Mouse (Mus musculus) brain, embryonic 14.5 days (tissue): ENCODE data around the gene Defb36. TPM values are rescaled to one million over a fixed set of nuclear protein-coding genes. Genes with fewer than 3 reads are reported as not detected.

Experiments
- DNase-seq: peaks from one replicate; pipeline ENCODE4 v3.0.0-alpha.2; 2011; ENCODE audit warnings: low read depth
- CTCF ChIP-seq: fragments of 200-500 bp; IDR thresholded peaks from 2 replicates; pipeline ENCODE4 v1.5.1; 2012; ENCODE audit warnings: inconsistent platforms, mild to moderate bottlenecking, moderate library complexity, borderline replicate concordance; ENCODE audit not compliant: insufficient read depth, insufficient read length; ENCODE audit errors: extremely low read depth
- POLR2A ChIP-seq: fragments of 200-500 bp; IDR thresholded peaks from 2 replicates; pipeline ENCODE4 v1.6.1; 2012; ENCODE audit warnings: mild to moderate bottlenecking, inconsistent platforms, borderline replicate concordance; ENCODE audit not compliant: poor library complexity, insufficient read depth, insufficient read length, severe bottlenecking; ENCODE audit errors: extremely low read depth
- polyA plus RNA-seq: library from polyadenylated mRNA; depleted of rRNA; stranded (reverse); fragments of >200 nt; gene quantifications from 2 replicates; pipeline ENCODE4 v1.2.3, GENCODE M21; 2012

Gene Defb36
- polyA plus RNA-seq, 1 experiment = not detected

GRCm38 (mm10) chr2:152626774-152627591 is 22.9 kb downstream of the Defb36 start, which contains the start of gene Rem1:
Gene Rem1, plus strand, starts transcription at chr2:152626951.
- DNase-seq = no peak
- TF ChIP-seq CTCF (no peak), POLR2A (no peak)

GRCm38 (mm10) chr2:152628066-152628465 is 23.9 kb downstream of the Defb36 start:
- TF ChIP-seq POLR2A (no peak), CTCF (no peak)
- DNase-seq = no peak

- DNase-seq = no peak
- TF ChIP-seq POLR2A (no peak), CTCF (no peak)
Measured at GRCm38 (mm10) chr2:152629239-152629638, 25.1 kb downstream of the Defb36 start.

- TF ChIP-seq POLR2A (no peak), CTCF (no peak)
- no peak for DNase-seq
Measured at GRCm38 (mm10) chr2:152629904-152630303, 25.8 kb downstream of the Defb36 start.

- peak; percentile 53 for DNase-seq
- TF ChIP-seq POLR2A = no peak
Measured at GRCm38 (mm10) chr2:152633334-152633733, 29.2 kb downstream of the Defb36 start.

- no peak for TF ChIP-seq POLR2A
- TF ChIP-seq CTCF = no peak
- no peak for DNase-seq
Measured at GRCm38 (mm10) chr2:152634311-152634710, 30.2 kb downstream of the Defb36 start.

- no peak for TF ChIP-seq POLR2A
- TF ChIP-seq CTCF = no peak
- no peak for DNase-seq
Measured at GRCm38 (mm10) chr2:152636246-152637005, 32.3 kb downstream of the Defb36 start.

GRCm38 (mm10) chr2:152637006-152637322 is 32.8 kb downstream of the Defb36 start:
- TF ChIP-seq POLR2A (no peak), CTCF (no peak)
- DNase-seq = no peak

- no peak for DNase-seq
- TF ChIP-seq CTCF = no peak
- no peak for TF ChIP-seq POLR2A
Measured at GRCm38 (mm10) chr2:152637381-152637780, 33.3 kb downstream of the Defb36 start.

GRCm38 (mm10) chr2:152638865-152639264 is 34.7 kb downstream of the Defb36 start:
- TF ChIP-seq POLR2A (no peak), CTCF (no peak)
- DNase-seq = no peak

- TF ChIP-seq CTCF (no peak), POLR2A (no peak)
- peak; percentile 36 for DNase-seq
Measured at GRCm38 (mm10) chr2:152639406-152640113, 35.4 kb downstream of the Defb36 start.
